13 mouse cellular contexts compared by ENCODE assay signal in genomic region chr3:81170073-81170809, GRCm38 (mm10).
"Had no signal": no experiment of that assay in that cellular context is flagged by ENCODE, and none has a peak within 500 bp of the region (broad histone marks: within the 10 kb centered on the region; RNA-seq: fewer than 3 reads in every experiment).

No protein-coding gene starts in this region.

- H3K9me3 ChIP-seq: liver, embryonic 12.5 days; midbrain, embryonic 15.5 days; neural tube, embryonic 13.5 days had no signal

- H3K27me3 ChIP-seq: liver, embryonic 12.5 days; midbrain, embryonic 15.5 days; neural tube, embryonic 13.5 days had no signal

- H3K9ac ChIP-seq: liver, embryonic 12.5 days; lung, embryonic 14.5 days; midbrain, embryonic 15.5 days; neural tube, embryonic 13.5 days had no signal

- H3K4me2 ChIP-seq: liver, embryonic 12.5 days; lung, embryonic 14.5 days; midbrain, embryonic 11.5 days; midbrain, embryonic 15.5 days; neural tube, embryonic 13.5 days had no signal

- H3K4me3 ChIP-seq: layer of hippocampus, adult 2 months; liver, embryonic 12.5 days; midbrain, embryonic 15.5 days; neural tube, embryonic 13.5 days had no signal

- ATAC-seq: intestine, postnatal 0 days; liver, embryonic 12.5 days; midbrain, embryonic 15.5 days had no signal

- H3K27ac ChIP-seq: layer of hippocampus, adult 2 months; liver, embryonic 12.5 days; midbrain, embryonic 15.5 days; neural tube, embryonic 13.5 days had no signal

- H3K4me1 ChIP-seq: liver, embryonic 12.5 days; midbrain, embryonic 15.5 days; neural tube, embryonic 13.5 days had no signal

- DNase-seq: kidney, postnatal 4 days; lung, embryonic 14.5 days; lung, postnatal 10 days; lung, postnatal 4 days; retina, postnatal 1 day; right cerebral cortex, postnatal 25 days; thymus, postnatal 36 days had no signal

- H3K36me3 ChIP-seq: liver, embryonic 12.5 days; midbrain, embryonic 15.5 days; neural tube, embryonic 13.5 days had no signal
